Mouse (Mus musculus): Measurements from ENCODE around the gene Pla2g15.
A peak's percentile ranks its signal among the peaks of the same experiment; 100 is the strongest.

DNA sequence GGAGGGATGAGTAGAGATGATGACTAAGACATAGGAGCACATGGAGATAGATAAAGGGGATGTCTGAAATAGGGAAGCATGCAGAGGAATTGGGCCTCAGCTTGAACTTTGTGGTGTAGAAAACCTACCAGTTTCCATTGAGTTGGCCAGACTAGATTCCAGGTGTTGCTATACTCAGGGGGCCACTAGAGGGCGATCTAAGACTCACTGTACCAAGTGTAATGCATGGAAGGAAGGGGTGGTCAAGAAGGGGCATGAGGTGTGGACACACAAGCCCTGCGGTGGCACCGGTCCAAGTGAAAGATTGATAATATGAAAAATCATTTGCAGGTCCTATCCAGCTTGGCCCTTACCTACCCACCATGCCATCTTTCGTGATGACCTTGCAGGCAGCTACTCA, 15.3 kb downstream of the Pla2g15 start:
- TF ChIP-seq CTCF (IDR thresholded peaks at IDR 0.05; ENCODE audit: control insufficient read depth, insufficient read depth, insufficient replicate concordance, low read depth, low read length) (peak; percentile 58; the same call in 1 of the 2 replicates), POLR2A (IDR thresholded peaks at IDR 0.05; ENCODE audit: control insufficient read depth, low read depth, low read length) (no peak)

Data from testis, adult 2 months (tissue).